Mouse (Mus musculus) spleen, adult 12 weeks (tissue): ENCODE data around the gene Pde1c.

Source experiments
- DNase-seq: peaks from one replicate; pipeline ENCODE4 v3.0.0; 2022; ENCODE audit warnings: low spot score

The Pde1c gene

GRCm38 (mm10) chr6:56447917-56448316, 121.0 kb downstream of the Pde1c start:
- DNase-seq, result no peak

GRCm38 (mm10) chr6:56441501-56441900, 127.4 kb downstream of the Pde1c start:
- DNase-seq, result no peak

GRCm38 (mm10) chr6:56425846-56426245, 143.1 kb downstream of the Pde1c start:
- no peak for DNase-seq

- no peak for DNase-seq
These were observed 146.0 kb downstream of the Pde1c start for GRCm38 (mm10) chr6:56422866-56423265.

- no peak for DNase-seq
These were observed 152.7 kb downstream of the Pde1c start for GRCm38 (mm10) chr6:56416191-56416590.

GRCm38 (mm10) chr6:56389178-56389577, 179.7 kb downstream of the Pde1c start:
- DNase-seq, result no peak

- no peak for DNase-seq
These were observed 192.5 kb downstream of the Pde1c start for GRCm38 (mm10) chr6:56376359-56376758.

- no peak for DNase-seq
These were observed 194.7 kb downstream of the Pde1c start for GRCm38 (mm10) chr6:56374180-56374579.

GRCm38 (mm10) chr6:56373753-56374152, 195.2 kb downstream of the Pde1c start:
- no peak for DNase-seq

GRCm38 (mm10) chr6:56373046-56373751, 195.7 kb downstream of the Pde1c start:
- DNase-seq, result no peak

- no peak for DNase-seq
These were observed 199.4 kb downstream of the Pde1c start for GRCm38 (mm10) chr6:56369462-56369861.

GRCm38 (mm10) chr6:56368116-56368515, 200.8 kb downstream of the Pde1c start:
- DNase-seq, result no peak

- DNase-seq, result no peak
These were observed 201.6 kb downstream of the Pde1c start for GRCm38 (mm10) chr6:56367257-56367656.

- DNase-seq, result no peak
These were observed 206.3 kb downstream of the Pde1c start for GRCm38 (mm10) chr6:56362650-56363049.

GRCm38 (mm10) chr6:56362128-56362545, 206.8 kb downstream of the Pde1c start:
- DNase-seq, result no peak

- no peak for DNase-seq
These were observed 207.4 kb downstream of the Pde1c start for GRCm38 (mm10) chr6:56361348-56362127.

GRCm38 (mm10) chr6:56360086-56360485, 208.8 kb downstream of the Pde1c start:
- DNase-seq, result no peak

GRCm38 (mm10) chr6:56359126-56359525, 209.8 kb downstream of the Pde1c start:
- DNase-seq, result no peak

GRCm38 (mm10) chr6:56347207-56347606, 221.7 kb downstream of the Pde1c start:
- no peak for DNase-seq

- DNase-seq, result no peak
These were observed 223.8 kb downstream of the Pde1c start for GRCm38 (mm10) chr6:56345082-56345481.

GRCm38 (mm10) chr6:56342005-56342404, 226.9 kb downstream of the Pde1c start:
- DNase-seq, result no peak

GRCm38 (mm10) chr6:56335811-56336446, 233.0 kb downstream of the Pde1c start:
- no peak for DNase-seq

- DNase-seq, result no peak
These were observed 236.8 kb downstream of the Pde1c start for GRCm38 (mm10) chr6:56332149-56332548.
